Mouse (Mus musculus): ENCODE measurements around the gene Slc25a3.

The Slc25a3 gene

DNA sequence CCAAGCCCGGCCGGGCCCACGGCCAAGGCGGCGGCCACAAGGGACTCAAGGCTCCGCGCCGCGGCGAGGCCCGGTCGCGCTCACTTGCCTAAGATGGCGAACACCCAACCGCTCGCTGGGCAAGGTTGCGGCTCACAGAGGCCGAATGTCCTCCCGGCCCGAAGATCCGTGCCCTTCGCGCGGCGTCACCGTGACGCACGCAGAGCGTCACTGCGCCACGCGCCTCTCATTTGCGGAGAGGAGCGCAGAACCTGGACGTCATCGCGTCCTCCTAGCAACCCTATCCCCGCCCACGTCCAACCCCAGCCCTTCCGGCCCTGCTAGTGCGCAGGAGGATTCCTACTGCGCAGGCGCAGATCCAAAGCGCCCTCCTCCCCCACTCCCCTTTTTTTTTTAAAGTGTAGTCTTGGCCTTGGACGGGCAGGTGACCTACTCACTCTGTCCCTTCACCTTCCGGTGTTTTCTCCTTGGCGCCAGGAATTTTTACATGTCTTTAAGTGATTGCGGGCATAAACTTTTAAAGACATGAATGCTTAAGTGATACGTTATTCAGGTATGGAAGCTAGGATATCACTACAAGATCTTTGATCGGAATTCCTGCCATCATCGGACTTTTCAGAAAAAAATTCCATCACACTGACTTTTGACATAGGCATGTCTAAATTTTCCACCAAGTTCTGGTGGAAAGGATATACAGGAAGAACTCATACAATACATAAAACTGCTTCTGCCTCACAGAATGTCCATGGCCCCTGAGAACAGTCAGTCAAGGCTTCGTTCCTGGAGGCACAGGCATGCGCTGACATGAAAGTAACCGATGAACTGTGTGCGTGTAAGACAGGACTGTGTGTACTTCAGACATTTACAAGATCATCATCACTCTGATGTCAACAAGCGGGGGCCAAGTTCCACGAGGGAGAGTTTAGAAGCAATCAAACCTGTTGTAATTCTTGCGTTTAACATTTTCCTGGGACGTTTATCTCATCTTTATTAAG, at the start of gene Slc25a3:
Slc25a3 (minus strand) TSS at position 232 of the 995 bp plus-strand sequence.
- DNase-seq = peak; percentile 97 to 98

DNA sequence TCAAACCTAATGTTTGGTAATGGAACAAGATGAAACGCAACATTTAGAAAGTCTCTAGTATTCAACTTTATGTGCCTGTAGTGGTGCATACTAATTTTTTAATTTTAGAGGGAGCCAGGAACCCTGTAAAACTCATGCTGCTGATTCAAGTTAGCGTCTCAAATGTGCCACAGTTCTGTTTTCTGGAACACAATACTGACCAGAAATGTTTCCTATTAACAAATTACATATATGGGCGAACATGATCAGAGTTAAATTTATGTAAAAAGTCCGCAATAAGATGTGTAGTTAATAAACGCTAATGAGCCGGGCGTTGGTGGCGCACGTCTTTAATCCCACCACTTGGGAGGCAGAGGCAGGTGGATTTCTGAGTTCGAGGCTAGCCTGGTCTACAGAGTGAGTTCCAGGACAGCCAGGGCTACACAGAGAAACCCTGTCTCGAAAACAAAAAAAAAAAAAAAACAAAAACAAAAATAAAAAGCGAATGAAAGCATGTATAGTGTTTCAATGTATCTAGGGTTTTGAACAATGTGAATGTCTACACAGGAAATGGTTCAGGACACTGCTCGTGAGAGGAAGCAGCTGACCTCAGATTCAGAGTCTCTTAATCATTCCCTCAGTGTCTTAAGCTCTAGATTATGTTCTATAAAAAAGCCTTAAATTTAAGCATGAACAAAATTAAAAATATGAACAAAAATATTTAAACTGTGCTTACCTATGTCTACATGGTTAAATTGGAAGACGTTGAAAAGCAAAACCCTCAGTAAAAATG, 48.7 kb upstream of the Slc25a3 start:
- DNase-seq = no peak

GRCm38 (mm10) chr10:91171455-91172328, 47.8 kb upstream of the Slc25a3 start:
- peak; percentile 89 to 94 for DNase-seq

GRCm38 (mm10) chr10:91171041-91171440, 47.2 kb upstream of the Slc25a3 start:
- no peak for DNase-seq

DNA sequence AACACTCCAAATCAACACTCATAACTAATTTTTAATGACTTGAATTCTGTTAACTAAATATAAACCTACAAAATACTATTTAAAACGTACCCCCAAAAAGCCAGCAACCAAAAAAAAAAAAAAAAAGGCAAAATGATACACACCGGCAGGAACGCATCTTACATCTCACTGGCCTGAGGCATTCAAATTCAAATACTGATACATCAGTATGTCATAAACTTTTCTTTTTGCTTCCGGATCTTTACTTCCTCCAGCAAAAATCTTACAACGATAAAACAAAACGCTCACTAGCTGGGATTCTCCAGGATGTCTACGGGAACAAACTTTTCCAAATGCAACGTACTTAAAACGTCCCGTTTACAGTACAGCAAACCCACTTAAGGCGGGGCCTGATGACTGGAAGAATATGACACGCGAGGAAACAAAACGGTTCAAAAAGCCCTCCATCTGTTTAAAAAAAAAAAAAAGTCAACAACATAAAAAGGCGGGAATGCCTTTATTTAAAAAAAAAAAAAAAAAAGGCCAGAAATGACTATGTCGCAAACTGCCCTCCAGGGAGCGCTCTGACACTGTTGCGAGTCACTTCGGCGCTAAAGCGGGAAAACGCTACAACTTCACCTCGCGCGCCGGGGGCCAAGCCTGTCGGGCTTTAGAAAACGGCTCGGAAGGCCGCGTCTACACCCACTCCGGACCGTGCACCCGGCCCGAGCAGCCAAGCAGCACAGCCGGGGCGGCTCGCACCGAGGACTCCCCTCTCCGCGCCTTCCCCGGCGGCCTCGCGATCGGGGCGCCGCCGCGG, 46.5 kb upstream of the Slc25a3 start:
- DNase-seq = peak; percentile 76 to 84

DNA sequence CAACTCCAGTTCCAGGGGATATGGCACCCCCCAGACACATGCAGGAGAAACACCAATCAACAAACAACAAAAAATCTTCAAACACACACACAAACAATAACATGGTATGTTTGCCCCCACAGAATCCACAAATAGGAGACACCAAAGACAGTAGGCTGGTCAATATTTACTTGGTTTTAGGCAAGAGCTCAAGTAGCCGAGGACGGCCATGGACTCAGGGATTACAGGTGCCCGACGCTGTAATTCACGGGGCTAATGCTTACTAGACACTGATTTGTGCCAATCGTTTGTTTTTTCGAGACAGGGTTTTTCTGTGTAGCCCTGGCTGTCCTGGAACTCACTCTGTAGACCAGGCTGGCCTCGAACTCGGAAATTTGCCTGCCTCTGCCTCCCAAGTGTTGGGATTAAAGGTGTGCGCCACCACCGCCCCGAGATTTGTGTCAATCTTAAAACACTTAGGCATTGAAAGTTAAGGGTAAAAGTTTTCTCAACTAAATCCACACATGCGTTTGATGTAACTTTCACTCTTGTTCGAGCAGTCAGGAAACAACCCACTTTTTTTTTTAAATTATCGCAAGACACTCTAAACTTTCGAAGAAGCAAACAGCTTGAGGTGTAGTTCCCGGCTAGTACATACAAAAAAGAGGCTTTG, 45.7 kb upstream of the Slc25a3 start:
- no peak for DNase-seq

DNA sequence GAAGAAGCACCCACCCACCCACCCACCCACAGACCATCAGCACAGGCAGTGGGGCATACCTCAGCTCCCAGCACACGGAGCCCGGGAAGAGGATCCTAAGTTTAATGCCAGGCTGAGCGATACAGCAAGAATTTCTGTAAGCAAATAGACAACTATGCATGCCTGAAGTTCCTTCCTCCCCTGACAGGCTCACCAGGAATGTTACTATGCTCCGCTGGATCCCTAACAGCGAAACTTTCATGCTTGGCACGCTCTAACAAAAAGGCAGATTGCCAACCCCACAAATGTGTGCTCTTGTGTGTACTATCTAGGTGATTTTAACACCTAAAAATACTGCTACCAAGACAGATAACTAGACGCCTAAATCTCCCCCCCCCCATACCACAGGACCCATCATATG, 43.5 kb upstream of the Slc25a3 start:
- no peak for DNase-seq

DNA sequence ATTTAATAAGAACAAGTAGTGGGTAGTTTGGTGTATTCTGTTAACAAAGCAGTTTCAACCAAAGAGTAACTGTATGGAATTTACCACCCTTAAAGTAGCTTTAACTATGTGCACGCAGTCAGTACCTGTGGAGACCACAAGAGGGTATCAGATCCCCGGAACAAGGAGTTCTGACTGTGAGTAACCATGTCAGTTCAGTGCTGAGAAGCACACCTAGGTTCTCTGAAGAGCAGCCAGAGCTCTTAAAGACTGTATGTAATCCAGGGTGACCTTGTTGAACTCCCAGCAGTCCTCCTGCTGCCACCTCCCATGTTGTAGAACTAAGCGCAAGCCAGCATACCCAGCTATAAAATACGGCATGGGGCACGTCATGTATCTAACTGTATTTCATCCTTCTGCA, 43.0 kb upstream of the Slc25a3 start:
- peak in 1 of 2 experiments; percentile 67 for DNase-seq

DNA sequence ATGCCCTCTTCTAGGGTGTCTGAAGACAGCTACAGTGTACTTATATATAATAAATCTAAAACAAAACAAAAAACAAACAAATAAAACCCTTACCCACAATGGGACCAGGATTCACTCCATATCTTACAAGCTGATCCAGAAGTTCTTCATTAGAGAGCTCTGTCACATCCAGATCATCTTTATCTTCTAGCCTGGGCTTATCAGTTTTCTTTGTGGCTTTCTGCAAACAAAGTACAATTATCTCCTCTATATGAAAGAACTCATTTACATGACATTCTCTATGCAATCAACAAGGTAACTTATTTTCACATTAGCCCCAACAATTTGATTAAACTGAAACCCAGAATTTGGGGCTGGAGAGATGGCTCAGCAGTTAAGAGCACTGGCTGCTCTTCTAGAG, 42.0 kb upstream of the Slc25a3 start:
- DNase-seq = no peak

GRCm38 (mm10) chr10:91164491-91164890, 40.6 kb upstream of the Slc25a3 start:
- no peak for DNase-seq

GRCm38 (mm10) chr10:91162511-91163163, 38.8 kb upstream of the Slc25a3 start:
- no peak for DNase-seq

DNA sequence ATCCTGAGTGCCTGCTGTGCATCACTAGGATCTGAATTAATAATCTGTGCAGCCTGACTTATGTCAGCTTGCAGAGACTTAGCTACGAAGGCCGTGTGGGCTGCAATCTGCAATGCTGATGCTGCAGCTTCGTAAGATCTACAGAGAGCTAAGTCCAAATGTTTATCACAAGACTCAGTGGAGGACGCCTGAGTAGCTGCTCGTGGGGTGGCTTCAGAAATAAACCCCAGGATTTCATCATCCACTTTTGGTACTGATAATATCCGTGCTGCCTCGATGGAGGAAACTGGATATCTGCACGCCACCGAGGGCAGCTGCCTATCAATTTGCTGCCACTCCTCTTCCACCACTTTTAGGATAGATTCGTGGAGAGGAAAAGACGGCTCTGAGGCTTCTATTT, 38.2 kb upstream of the Slc25a3 start:
- no peak for DNase-seq

DNA sequence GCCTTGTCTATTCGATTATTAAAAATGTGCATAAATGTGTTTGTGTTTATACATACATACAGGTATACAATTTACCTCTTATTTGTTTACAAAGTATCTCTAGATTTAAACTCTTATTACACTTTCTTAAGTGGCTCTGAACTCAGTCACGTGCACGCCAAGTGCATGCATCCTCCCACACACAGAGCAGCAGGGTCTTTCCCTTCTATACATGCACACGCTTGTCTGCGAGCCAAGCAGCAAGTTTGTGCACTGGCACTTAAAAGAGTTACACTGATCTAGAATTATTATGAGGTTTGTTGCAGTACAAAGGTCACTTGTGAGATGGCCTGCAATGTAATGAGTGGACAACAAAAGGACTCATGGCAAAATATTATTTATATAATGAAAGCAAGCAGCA, 37.1 kb upstream of the Slc25a3 start:
- no peak for DNase-seq

DNA sequence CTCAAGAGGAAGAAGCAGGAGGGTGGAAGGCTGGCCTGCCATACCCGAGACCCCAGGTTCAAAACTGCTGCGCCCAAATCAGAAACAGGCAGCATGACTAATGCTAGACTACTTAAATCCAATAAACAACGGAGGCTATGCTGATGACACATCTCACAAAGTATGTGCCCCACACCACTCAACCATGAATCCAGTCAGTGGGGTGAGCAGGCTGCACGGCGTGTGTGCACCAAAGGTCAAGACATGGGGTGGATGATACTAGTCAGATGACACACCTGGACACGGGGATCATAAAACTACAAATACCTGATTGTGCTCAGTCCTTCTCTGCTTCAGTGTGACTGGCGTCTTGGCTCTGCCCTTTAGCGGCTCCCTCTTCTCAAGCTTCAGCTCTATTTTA, 34.6 kb upstream of the Slc25a3 start:
- DNase-seq = no peak

- no peak for DNase-seq
Measured at GRCm38 (mm10) chr10:91156338-91156737, 32.5 kb upstream of the Slc25a3 start.

DNA sequence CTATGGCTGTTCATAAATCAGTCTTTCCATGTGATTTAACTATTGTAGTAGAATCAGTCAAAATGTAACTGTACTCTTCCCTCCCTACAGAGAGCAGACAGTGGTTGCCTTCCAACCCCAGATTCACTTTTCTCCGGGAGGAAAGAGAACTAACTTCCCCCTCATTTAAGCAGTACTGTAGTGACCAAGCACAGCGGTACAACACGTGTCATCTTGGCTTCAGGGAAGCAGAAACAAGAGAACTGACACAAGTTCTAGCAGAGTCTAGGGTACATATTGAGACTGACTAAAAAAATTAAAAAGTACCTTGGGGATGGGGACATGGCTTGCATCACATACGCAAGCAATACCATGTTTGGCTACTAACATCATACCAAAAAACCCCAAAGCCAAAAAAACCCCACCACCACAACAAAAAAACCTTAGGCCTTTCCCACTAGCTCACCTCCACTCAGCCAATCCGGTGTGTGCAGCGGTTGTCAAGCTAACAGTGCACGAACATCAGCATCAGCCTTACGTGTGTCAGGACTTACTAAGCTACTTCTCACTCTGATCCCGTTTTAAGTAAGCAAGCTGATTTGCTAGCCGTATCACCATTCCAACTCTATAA, 30.1 kb upstream of the Slc25a3 start:
- no peak for DNase-seq

- no peak for DNase-seq
Measured at GRCm38 (mm10) chr10:91145413-91145812, 21.6 kb upstream of the Slc25a3 start.

DNA sequence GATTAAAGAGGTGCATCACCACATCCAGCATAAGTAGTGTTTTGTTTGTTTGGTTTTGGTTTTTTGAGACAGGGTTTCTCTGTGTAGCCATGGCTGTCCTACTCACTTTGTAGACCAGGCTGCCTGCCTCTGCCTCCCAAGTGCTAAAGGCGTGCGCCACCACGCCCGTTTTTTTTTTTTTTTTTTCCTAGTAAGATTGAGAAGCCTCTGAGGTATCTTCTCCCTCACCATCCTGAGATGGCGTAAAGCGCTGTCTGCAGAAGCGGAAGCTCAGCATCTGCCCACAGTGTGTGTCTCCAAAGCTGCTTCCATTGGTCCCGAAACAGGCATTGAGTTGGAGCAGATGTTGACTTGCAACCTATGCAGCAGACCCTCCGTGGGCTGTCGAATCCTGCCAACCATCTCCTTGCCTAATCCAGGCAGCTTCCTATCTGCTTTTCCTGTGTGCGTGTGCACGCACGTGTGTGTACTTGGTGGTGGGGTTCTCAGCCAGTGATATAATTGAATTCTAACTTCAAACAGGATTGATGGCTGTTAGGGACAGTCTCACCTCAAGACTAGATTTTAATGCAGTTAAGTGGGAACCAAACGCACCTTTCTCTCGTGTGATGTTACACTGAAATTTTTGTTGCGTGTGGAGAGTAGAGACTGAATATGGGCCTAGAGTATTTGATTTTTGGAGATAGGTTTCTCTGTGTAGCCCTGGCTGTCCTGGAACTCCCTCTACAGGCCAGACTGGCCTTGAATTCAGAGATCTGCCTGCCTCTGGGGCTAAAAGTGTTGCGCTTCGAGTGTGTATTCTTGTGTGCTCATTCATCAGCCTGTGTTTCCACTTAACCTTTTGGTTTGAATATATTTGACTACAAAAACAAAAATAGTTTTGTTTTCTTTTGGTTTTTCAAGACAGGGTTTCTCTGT, 19.7 kb upstream of the Slc25a3 start:
- DNase-seq = no peak

GRCm38 (mm10) chr10:91142654-91143191, 18.9 kb upstream of the Slc25a3 start:
- no peak for DNase-seq
